Mouse (Mus musculus): ENCODE results near the gene Sbno2.

DNA sequence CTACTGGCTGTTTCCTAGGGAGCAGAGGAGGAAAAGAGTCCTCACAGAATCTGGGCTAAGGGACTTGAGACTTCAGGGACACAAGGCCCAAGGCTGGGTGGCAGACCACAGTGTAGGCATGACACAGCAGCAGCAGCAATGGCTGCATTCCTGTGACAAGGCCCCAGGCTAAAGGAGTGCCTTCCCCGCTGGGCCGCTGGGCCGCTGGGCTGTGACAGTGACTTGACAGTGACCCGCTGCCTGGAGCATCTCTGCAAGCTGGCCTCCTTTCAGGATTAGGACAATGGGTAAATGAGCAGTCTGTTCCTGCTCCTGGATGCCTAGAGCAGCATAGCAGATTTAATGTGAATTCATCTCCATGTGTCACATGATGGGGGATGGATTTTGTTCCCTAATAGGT, 61.3 kb downstream of the Sbno2 start:
- no peak for TF ChIP-seq FLI1 (IDR thresholded peaks at IDR 0.05; ENCODE audit: low read length)
- no peak for TF ChIP-seq GATA1 (IDR thresholded peaks at IDR 0.05; ENCODE audit: borderline replicate concordance, low read length)

Data from megakaryocyte, embryonic 14.5 days (primary cell).